Mouse (Mus musculus) embryonic fibroblast, embryonic 13.5 days (primary cell): ENCODE measurements around the gene Atp2b1. TPM values are rescaled to one million over a fixed set of nuclear protein-coding genes. Genes with fewer than 3 reads are reported as not detected.

Experiments
- H3K27ac ChIP-seq: 2 replicates; pipeline ENCODE4 v1.5.1; 2012; ENCODE audit warnings: low read length, control low read depth, inconsistent platforms; ENCODE audit not compliant: insufficient read depth
- H3K4me1 ChIP-seq: 2 replicates; pipeline ENCODE4 v1.6.1; 2011; ENCODE audit warnings: low read length; ENCODE audit not compliant: control insufficient read depth, insufficient read depth
- H3K4me3 ChIP-seq: 2 replicates; pipeline ENCODE4 v1.5.1; 2011; ENCODE audit warnings: mild to moderate bottlenecking, control low read depth, low read length; ENCODE audit not compliant: insufficient read depth
- CTCF ChIP-seq: IDR thresholded peaks from 2 replicates; pipeline ENCODE4 v1.5.1; 2011; ENCODE audit warnings: mild to moderate bottlenecking, control low read depth, low read length, moderate library complexity, borderline replicate concordance; ENCODE audit not compliant: insufficient read depth
- POLR2A ChIP-seq: IDR thresholded peaks from 2 replicates; pipeline ENCODE4 v1.6.1; 2011; ENCODE audit warnings: low read depth, mild to moderate bottlenecking, control low read depth, low read length, moderate library complexity
- polyA plus RNA-seq: library from polyadenylated mRNA; stranded (reverse); fragments of >200 nt; gene quantifications from 2 replicates; pipeline ENCODE4 v1.2.4, GENCODE M21; 2011; ENCODE audit warnings: low read depth; ENCODE audit not compliant: missing spikeins, insufficient read length

Atp2b1 gene
- polyA plus RNA-seq, 1 experiment, result 93.0 TPM

DNA sequence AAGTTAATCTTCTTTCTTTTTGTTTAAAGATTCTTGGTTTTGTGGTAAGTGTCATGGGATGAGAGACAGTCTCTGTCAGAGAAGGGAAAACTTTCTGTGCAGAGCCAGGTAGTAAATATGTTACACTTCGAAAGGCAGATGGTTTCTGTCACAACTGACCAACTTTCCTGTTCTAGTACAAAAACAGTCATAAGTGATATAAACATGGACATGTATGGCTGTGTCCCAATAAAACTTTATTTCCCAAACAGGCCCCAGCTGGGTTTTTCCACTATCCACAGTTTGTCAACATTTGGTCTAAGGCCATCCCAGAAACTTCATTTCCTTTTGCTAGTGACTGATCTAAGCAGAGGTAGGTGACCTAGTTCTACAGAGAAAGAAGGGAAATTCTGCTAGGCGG is 29.8 kb upstream of the Atp2b1 start:
- TF ChIP-seq CTCF (no peak), POLR2A (no peak)
- Histone ChIP-seq H3K4me1 (no peaks in the 10 kb centered on the region), H3K4me3 (no peak overlapping the region), H3K27ac (no peak overlapping the region)

DNA sequence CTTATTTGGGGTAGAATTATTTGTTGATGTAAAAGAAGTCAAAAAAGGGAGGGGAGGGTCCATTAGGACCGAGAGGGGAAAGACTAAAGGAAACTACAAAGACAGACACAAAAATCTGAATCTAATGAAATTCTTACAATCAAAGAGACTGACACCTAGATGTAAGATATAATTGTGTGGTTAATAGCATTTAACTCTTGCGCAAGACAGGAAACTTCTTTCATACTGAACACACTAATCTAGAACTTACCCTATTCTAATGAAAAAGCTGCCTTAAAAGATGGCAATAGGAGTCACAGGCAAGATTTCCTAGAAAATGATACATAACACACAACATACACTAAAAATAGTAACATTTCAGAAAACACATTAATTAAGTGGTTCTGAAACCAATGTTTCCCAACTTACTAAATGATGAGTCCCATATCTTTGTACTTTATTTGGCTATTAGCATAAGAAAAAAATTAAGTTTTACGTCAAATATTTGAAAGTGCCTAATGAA is 27.4 kb upstream of the Atp2b1 start:
- Histone ChIP-seq H3K27ac (no peak overlapping the region), H3K4me3 (no peak overlapping the region), H3K4me1 (no peaks in the 10 kb centered on the region)
- TF ChIP-seq CTCF (no peak), POLR2A (no peak)

DNA sequence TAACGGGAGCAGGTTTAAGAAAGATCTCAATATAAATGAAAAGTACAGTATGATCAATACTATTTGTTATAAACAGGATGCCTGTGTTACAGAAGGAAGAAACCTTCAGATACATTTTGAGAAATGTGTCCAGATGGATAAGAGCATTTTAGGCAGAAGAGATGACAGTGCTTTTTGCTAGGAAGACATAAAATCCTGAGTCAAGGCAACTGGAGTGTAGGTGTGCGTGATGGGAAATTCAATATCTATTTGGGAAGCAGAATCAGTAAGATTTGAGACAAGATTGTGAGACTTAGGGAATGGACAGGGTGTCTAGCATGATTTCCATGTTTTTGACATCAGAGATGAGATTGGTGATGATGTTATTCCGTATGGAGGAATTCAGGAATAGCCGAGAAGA is 22.8 kb upstream of the Atp2b1 start:
- no peak overlapping the region for H3K27ac ChIP-seq
- no peak overlapping the region for H3K4me3 ChIP-seq
- no peaks in the 10 kb centered on the region for H3K4me1 ChIP-seq
- TF ChIP-seq CTCF (no peak), POLR2A (no peak)

DNA sequence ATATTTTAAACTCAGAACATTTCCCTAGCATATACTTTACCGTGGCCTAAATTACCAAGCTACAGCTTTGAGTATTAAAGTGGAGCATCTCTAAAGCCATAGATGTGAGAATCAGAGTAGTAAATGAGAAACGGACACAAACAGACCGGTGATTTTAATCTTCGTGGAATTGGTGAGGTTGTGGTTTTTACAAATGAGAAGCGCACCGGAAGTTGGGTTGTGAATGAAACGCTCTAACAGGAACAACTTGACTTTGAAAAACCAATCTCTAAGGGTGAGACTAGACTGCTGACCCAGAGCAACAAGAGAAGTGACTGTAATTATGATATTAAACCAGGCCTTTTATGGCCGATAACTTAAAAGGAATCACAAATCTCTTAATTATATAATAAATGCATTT is 16.7 kb upstream of the Atp2b1 start:
- TF ChIP-seq POLR2A (no peak), CTCF (no peak)
- Histone ChIP-seq H3K27ac (no peak overlapping the region), H3K4me1 (no peaks in the 10 kb centered on the region), H3K4me3 (no peak overlapping the region)

DNA sequence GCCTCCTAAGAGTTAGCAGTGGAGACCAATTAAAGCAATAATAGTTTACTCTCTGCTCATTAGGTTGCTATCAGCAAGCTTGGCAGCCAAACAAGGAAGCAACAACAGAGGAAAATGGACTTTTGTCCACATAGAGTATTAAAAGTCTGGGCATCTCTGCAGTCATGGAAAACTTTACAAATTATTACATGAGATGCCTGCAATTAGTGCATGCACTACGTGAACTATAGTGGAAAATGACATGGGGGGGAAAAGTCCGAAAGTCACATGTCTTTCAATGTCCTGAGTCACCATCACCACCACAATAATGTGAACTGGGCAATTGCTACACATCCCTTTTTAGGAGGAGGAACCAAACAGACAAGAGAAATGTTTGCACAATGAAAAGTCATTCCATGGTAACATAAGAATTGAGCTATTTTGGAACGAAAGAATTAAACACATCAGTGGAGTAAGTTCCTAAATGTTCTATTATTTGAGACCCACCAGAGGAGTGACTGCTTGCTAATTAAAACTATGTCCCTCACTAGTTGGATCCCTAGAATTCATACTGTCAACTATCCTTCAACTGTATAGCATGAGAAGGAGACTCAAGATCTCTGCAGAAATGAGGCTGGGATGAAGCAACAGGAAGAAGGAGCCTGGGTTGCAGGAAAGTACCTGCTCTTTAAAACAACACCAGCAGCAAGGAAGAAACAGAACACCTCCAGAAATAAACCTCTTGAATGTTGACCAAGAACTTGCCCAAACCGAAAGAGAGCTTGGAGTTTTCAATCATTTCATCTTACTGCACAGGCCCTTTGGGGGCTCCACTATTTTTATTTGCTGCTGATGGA is 16.1 kb upstream of the Atp2b1 start:
- Histone ChIP-seq H3K4me1 (no peaks in the 10 kb centered on the region), H3K4me3 (no peak overlapping the region), H3K27ac (no peak overlapping the region)
- TF ChIP-seq POLR2A (no peak), CTCF (no peak)

DNA sequence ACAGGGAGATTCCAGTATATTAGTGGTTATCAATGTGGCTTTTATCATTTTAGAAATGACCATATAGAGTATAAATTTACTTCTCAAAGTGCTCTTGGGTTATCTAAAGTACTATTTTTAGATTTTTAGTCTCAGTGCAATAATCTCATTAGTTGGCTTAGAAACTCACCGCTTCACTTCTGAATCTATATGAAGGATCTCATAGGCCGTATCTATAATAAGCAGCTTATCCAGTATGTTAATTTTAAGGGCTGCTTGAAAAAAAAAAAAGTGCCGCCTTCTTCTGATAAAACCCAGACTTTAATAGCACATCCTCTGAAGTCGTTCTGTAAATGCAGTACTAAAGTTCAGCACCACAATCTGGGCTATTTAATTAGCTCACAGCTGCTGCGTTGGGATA is 12.7 kb upstream of the Atp2b1 start:
- H3K4me3 ChIP-seq, result no peak overlapping the region
- H3K4me1 ChIP-seq, result no peaks in the 10 kb centered on the region
- no peak overlapping the region for H3K27ac ChIP-seq
- TF ChIP-seq POLR2A, result no peak
- no peak for TF ChIP-seq CTCF

DNA sequence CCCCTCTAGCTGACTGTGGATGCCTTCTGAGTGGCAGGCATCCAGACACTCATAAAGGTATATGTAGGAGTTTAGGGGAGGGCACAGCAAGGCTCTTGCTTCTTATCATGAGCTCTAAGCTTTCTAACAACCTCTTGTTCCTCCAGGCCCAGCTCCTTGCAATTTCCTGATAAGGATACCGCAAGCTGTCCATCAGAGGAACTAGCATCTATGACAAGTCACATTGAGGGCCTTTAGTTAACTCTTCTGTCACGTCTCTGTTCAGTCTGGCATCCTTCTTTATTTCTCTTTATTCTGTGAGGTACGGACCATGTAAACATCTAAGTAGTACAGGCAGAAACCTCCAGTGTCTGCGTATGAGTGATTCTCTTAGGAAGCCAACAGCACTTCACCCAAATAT is 8.2 kb upstream of the Atp2b1 start:
- no peak overlapping the region for H3K27ac ChIP-seq
- no peak overlapping the region for H3K4me3 ChIP-seq
- TF ChIP-seq POLR2A, result no peak
- TF ChIP-seq CTCF, result no peak
- no peaks in the 10 kb centered on the region for H3K4me1 ChIP-seq

DNA sequence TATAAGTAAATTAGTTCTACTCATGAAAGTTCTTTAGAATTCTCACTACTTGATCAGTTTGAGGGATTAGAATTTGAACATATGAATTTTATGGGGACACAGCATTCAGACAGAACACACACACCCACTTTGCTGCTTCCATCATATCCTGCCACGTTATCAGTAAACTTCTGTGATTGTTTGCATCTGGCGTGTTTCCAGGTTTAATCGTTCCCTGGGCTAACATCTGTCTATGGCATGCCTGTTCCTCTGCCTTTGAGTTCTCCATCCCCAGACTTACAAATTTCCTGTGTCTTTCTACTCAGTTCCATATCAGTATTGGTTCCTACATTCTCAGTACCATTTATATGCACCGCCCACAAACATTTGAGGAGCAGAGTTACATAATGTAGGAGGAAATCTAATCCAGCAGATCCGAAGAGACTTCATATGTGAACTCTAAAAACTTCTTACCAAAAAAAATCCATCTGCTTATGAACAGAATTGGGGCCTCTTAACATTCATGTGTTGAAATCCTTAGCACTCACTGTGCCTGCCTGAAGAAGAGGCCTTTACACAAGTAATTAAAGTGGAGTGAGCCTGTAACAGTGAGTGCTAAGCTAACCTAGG is 7.2 kb upstream of the Atp2b1 start:
- H3K4me1 ChIP-seq, result no peaks in the 10 kb centered on the region
- no peak overlapping the region for H3K27ac ChIP-seq
- H3K4me3 ChIP-seq, result no peak overlapping the region
- TF ChIP-seq CTCF (no peak), POLR2A (no peak)

DNA sequence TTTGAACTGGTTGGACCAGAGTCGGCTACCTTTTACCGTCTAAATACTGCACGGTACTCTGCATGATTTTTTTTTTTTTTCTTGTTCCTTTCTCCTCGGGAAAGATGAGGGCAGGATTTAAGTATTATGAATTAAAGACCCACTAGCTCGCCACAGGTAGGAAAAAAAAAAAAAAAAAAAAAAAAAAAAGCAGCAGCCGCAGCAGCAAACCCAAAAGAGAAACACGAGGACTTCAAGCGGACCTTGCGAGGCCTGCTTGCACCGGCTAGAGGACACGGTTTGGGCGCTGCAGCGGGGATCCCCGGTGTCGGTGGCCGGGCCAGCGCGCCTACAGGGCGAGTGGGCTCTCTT is 621 bp upstream of the Atp2b1 start:
- peak overlapping the region; percentile 94 for H3K27ac ChIP-seq
- H3K4me1 ChIP-seq, result peaks cover 3% of the 10 kb centered on the region; the same call in 1 of the 2 replicates
- H3K4me3 ChIP-seq, result peak overlapping the region; percentile 56
- TF ChIP-seq CTCF (no peak), POLR2A (no peak)

DNA sequence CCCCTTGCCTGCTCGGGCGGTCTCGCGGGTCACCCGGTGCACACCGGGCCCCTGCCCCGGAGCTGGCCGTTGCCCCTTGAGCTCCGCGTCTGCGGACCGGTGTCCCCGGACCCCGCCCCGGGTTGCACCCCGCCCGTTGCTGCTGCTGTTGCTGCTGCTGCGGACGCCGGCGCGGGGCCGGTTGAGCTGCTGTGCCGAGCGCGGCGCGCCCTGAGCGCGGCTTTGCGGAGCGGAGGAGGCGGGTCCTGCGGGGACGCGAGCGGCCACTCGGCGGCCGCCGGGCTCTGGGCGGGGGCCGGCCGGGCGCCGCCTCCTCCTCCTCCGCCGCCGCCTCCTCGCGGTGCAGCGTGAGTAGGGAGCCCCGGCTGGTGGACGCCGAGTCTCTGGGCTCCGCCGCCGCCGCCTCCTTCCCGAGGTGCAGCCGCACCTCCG is 620 bp downstream of the Atp2b1 start:
- H3K4me3 ChIP-seq, result peak overlapping the region; percentile 97
- peak overlapping the region; percentile 93 for H3K27ac ChIP-seq
- TF ChIP-seq POLR2A (peak; percentile 66), CTCF (no peak)
- peaks cover 3% of the 10 kb centered on the region; the same call in 1 of the 2 replicates for H3K4me1 ChIP-seq
